Mouse (Mus musculus): ENCODE data around the gene Apol6.
"Not testable (repeated sequence)": the region's sequence is repeated elsewhere in the genome, so short reads cannot be mapped to it uniquely, and the experiment has no call there.

Apol6 gene

DNA sequence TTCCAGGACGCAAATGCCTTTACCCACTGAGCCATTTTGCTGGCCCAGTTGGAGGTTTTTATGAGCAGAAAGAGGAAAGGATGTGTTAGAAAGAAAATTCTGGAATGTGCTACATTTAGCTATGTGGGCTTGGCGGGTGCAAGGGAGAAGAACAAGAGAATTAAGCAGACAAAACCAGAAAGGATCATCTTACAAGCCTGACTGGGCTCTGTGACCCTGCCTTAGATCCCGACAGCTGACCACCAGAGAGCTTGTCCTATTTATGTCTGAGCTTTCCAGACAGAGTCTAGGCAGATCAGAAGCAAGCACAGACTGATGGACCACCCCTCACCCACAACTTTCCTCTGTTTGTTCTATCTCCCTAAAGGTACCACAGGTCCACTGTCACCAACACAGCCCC is 13.3 kb upstream of the Apol6 start:
- DNase-seq (ENCODE audit: low spot score), result no peak

DNA sequence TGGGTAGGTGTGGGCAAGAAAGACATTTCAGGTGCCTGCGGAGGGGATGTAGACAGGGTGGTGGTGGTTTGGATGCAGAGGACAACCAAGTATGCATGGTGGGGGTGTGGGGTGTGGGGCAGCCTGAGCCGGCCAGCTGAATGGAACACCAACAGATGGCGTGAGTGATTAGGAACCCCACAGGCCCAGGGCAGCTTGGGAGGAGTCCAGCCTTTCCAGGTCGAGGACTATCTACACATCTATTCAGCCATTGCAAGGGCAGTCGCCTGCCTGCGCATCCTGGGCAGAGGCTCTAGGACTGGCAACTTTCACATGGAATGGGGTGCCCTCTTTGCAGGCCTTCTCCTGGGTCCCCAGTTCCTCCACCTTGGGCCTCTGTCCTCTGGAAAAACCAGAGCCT is 10.0 kb upstream of the Apol6 start:
- DNase-seq (ENCODE audit: low spot score), result no peak

DNA sequence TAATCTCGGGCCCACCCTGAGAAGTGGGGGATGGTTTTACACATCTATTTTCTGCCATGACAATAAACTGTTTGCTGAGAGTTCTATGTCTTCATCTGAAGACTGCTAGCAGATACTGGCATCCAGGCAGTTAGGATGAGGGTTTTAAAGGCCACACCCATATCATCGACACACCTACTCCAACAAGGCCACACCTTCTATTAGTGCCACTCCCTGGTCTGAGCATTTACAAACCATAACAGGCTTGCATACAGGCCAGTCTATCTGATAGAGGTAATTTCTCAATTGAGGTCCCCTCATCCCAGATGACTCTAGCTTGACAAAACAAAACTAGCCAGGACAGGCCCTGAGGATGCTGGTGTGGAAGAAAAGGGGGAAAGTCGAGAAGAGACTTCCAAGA is 8.9 kb upstream of the Apol6 start:
- DNase-seq (ENCODE audit: low spot score), result no peak

DNA sequence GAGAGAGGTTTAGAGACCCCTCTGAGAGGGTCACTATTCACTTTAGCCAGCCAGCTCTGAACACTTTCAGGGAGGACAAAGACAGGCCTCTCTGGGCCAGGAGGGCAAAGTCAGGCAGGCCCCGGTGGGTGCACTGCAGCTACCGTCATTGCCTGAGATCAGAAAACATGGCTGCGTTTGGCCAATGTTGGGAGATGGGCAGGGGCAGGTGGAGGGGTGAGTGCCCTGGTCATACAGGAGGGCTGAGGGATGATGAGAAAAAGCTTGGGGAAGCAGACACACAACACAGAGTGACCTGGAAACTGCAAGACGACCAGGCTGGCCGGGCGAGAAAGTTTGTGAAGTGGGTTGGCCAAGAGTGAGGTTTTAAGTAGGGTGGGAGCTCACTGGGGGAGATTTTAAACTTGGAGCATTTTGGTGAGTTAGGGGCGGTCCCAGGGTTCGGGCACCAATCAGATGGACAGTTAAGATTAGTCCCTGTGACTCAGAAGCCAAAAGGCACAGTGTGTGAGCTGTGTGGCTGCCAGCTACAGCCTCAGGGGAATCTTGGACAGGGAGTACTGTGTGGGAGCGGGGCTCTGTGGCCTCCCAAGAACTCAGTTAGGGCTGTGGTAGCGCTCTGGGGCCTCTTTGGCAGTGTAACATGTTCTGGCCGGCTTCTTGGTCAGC is 8.1 kb upstream of the Apol6 start:
- DNase-seq (ENCODE audit: low spot score), result no peak

DNA sequence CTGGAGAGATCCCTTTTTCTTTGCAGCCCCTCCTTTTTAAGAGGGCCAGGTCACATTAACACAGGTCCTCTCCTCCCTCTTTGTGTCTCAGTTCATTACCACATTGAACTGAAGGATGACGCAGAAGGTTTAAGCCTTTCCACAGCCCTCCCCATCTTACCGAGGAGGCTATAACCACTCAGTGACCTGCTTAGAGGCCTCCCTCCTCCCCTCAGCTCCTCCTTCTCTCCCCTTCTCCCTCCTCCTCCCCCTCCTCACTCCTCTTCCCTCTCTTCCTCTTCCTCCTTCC is 7.6 kb upstream of the Apol6 start:
- DNase-seq (ENCODE audit: low spot score), result no peak

DNA sequence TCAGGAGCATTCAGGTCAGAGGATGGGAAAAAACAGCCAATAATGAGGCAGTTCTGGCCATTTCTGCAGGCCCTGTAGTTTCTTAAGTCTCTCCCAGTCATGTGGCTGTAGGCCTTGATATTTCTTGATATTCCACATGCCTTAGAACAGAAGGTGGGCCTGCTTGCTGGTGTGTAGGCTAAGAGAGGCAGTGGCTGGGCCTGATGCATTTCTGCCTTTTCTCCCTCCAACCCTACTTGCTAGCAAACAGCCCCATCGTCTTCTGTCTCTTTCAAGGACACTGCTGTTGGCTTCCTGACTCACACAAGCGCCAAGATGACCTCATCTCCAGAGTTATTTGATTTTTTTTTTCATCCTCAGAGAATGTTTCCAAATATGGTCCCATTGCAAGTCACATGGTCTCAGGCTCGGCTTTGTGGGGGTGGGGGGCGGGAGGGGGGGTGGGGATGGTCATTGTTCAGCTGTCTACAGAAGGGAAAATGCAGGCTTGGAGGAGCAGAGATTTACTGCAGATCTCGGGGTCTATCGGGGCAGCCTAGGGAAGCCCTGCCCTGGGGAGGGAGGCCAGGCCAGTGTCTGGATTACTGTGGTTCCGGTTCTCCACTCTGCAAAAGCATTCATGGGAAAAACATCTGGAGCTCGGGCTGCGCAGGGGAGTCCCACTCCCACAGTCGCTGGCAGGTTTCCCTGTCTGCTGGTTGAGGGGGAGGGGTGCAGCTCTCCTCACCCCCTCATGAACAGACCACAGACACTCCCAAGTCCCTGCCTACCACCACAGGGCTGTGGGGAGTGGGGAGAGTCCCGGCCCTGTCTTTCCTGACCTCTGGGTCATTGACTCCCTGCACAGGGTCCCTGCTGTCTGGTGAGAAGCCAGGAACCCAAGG is 7.0 kb upstream of the Apol6 start:
- DNase-seq (ENCODE audit: low spot score), result peak; percentile 61

DNA sequence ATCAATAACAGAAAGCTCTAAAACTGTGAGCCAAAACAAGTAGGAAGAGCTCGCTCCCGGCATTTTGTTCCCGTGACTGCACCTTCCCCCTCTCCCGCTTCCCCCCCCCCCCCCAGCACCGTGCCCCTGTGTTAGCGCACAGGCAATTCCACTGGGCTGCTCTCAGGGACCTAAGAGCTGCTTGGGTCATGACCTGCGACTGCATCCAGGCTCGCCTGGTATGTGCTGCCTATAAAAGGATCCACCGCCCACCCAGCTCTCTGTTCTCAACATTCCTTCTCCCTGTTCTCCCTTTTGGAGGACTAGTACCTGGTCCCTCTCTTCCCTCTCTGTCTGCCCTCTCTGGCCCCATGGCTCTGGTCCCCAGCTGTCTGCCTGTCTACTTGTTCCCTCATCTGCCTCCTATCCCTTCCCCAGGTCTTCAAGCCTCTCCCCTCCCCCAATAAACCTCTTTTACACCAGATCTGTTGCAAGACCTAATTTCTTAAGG is 5.3 kb upstream of the Apol6 start:
- DNase-seq (ENCODE audit: low spot score), result peak; percentile 58

DNA sequence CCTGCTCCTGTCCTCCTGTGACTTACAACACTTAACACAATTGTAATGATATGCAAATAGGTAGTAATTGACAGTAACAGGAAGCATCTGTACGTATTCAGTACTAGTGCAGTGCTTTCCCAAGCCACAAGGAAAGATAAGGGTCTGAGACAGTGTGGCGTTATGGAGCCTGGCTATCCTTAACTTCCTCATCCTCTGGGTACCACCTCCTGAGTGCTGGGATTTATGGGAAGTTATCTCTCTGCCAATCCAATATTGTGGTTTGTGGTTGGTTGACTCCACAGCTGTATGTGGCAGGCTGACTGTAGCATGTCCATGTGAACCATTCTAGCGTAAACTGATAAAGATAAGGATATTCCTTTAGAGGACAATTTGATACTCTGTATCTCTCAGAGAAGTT is 3.7 kb upstream of the Apol6 start:
- no peak for DNase-seq (ENCODE audit: low spot score)

DNA sequence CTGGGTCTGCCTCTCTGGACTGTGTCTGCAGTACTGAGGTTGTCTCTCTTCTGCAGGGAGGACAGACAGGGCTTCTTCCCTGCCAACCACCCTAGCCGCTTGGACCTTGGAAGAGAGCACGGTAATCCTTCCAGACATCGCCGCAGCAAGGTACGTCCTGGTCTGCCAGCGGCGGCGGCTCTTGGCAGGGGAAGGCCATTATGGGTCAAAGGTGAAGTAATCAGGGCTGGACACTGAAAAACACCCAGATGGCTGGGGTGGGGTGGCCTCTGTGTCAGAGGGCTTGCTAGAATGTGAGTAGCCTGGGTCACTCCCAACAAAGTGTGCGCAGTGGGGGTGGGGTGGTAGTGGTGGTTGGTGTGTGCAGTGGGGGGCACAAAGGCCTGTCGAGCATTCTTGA is 1.1 kb downstream of the Apol6 start:
- peak; percentile 62 for DNase-seq (ENCODE audit: low spot score)

DNA sequence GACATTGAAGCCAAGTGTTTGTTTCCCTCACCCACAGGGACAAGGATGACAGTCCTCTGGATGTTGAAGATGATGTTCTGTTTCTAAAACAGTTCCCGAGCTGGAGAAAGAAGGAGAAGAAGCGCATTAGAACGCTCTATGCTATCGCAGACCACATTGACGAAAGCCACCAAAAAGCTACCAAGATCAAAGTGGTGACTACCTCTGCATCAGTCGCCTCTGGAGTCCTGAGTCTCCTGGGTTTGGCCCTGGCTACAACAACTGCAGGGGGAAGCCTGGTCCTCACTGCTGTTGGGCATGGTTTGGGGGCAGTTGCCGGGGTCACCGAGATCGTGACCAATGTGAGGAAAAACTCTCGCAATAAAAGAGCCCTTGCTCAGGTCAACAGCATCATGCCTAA is 6.0 kb downstream of the Apol6 start, which contains the start of gene Mb:
TSS of gene Mb (minus strand) at position 101 of the 400 bp plus-strand sequence.
- no peak for DNase-seq (ENCODE audit: low spot score)

DNA sequence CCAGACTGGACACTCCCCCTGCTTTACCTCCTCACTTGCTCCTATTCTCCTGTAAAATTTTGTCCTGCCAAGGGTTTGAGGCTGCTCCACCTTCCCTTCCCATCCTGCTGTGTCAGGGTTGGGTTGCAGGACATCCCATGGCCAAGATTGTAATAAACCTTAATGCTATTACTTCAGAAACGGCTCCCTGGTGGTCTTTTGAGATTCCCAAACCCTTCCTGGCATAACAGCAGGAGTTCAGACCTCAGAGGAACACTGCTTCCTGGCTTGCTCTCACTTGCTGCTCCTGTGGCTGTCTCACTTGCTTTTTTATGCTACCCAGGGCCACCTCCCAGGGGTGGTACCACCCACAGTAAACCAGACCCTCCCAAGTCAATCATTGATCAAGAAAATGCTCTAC is 7.6 kb downstream of the Apol6 start:
- no peak for DNase-seq (ENCODE audit: low spot score)

DNA sequence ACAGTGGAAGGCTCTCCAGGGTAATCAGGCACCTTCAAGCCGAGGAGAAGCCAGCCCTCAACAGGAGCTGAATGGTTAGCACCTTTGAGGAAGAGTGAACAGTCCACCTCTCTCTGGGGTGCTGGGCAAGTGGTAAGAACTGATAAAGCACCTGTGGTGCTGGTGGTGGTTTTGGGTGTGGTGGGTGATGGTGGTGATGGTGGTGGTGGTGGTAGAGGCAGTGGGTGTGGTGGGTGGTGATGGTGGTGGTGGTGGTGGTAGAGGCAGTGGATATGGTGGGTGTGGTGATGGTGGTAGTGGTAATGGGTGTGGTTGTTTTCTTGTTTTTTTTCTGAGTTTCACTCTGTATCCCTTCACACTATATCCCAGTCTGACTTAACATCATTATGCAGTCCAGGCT is 8.5 kb downstream of the Apol6 start:
- DNase-seq (ENCODE audit: low spot score), result no peak

DNA sequence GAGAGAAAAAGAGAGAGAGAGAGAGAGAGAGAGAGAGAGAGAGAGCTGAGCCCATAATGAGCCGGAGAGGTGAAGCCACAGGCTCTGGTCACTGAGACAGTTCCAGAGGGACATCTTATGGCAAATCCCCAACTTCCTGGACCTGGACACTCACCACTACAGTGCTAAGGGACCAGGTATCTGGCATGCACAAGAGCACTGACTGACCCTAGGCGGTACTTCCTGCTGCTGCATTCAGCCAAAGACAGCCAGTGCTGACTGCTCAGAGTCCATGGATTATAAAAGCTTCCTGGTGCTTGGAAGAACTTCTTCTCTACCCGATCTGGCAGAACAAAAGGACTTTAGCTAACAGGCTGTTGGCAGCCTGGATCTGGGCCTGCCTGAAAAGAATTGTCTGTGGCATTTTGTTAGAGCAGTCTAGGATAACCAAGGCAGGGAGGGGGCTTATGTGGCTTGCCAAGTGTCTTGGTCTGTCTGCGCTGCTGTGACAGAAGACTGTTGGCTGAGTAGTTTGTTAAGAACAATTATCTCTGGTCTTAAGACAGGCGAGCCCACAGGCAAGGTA is 10.2 kb downstream of the Apol6 start:
- no peak for DNase-seq (ENCODE audit: low spot score)

DNA sequence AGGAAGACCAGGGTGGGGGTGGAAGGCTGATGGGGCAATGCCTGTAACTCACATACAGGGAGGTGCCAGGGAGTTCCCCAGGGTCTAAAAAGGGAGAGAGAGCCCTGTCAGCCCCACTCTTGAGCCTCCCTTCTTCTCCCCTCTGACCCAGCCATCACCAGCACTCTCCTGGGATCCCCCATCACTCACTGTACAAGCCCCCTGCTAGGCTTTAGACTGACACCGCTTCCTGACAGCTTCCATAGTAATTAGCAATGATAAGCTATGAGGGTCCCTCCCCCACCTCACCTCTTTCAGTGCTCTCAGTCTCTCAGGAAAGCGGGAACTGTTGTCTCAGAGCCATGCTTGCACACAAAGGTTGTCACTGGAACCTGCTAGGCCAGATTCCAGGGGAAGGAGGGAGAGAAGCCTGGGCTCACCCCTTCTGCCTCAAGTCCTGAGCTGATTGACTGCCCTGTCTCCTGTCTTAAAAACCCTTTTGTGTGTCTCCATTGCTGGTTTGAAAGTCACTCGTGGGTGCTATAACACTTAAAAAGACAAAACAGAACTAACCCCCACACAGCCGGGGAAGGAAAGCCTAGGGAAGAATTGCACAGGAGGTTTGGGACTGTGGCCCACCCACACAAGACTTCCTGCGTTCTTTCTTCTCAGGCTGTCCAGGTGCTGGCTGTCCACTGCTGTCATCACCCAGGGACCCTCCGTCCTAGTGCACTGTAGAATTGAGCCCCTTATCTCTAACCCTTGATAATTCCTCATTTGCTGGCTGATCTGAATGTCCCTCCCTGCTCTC is 11.7 kb downstream of the Apol6 start:
- DNase-seq (ENCODE audit: low spot score), result peak; percentile 72

DNA sequence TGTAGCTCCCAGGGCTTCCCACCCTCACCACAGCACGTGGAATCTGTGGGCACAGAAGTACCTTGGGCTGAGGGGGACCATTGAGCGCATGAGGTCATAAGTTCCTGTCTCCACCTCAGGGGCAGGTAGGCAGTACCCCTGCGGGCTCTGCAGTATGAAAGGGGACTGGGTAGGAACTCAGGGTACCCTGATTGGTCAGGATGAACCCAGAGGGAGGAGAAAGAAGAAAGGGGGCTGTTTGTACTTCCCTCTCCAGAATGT is 12.2 kb downstream of the Apol6 start:
- DNase-seq (ENCODE audit: low spot score), result no peak

DNA sequence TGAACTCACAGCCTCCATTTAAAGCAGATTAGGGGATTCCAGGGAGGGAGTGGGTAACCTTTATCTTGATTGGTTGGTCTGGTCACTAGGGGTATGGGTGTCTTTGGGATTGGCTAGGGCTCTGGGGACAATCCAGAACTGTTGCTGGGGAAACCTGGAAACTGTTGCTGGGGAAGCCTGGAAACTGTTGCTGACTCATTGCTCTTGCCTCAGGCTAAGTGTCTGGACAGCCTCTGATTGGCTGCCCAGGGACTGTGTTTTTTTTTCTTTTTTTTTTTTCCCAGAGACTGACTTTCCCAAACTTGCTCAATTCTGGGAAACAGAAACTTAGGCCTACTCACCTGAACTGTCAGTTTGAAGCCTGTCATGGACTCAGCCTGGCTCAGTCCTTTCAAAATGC is 14.0 kb downstream of the Apol6 start:
- DNase-seq (ENCODE audit: low spot score), result no peak

DNA sequence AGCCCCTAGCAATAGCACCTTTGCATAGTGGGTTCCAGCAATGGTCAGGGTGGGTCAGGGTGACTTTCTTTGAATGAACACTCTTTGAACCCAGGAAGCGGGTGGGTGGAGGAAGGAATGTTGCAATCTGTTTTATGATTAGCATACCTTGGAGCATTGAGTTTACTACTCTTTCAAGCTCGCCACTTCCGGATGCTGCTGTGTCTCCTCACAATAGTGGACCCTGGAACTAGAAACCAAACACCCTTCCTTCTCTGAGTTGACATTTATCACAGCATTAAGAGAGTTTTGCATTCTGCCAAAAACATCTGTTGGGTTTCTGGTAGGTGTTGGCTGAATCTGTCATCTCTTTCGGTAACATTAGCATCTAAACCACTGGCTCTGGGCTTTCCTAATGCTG is 14.9 kb downstream of the Apol6 start:
- not testable (repeated sequence) for DNase-seq (ENCODE audit: low spot score)

DNA sequence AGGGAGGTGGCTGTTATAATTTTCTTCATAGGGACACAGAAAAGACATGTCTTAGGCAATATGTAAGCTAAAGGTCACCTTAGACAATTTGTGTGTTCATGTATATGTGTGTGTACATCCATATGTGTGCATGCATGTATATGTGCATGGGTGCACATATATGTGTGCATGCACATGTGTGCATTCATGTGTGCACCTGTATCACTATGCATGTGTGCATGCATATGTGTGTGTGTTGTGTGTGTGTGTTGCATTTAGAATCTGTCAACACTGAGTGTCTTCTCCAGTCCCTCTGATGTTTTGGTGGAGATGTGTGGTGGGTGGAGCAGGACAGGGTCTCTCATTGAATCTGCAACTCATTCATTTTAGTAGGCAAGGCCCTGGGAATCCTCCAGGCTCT is 18.2 kb downstream of the Apol6 start:
- DNase-seq (ENCODE audit: low spot score), result no peak

DNA sequence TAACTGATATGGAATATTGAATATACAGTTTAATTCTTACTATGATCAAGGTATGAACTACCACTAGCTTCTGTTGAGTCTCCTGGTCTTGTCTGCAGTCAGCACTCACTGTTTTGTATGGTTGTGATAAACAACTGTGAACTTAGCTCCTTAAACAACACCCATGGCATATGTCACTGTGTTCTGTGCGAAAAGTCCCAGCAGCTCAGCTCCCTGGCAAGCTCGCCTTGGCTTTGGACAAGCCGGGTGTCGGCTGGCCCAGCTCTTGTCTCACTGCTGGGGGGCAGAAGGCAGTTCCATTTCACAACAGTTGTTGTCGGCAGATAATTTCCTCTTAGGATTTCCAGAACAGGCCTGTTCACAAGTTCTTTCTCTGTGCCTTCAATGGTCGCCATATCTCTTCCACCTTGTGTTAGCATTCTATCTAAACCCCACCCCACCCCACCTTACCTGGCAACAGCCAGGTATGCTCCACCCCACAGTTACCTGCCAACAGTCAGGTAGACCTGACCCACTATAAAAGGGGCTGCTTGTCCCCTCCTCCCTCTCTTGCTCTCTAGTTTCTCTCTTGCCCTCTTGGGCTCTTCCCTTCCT is 20.8 kb downstream of the Apol6 start:
- DNase-seq (ENCODE audit: low spot score), result no peak

DNA sequence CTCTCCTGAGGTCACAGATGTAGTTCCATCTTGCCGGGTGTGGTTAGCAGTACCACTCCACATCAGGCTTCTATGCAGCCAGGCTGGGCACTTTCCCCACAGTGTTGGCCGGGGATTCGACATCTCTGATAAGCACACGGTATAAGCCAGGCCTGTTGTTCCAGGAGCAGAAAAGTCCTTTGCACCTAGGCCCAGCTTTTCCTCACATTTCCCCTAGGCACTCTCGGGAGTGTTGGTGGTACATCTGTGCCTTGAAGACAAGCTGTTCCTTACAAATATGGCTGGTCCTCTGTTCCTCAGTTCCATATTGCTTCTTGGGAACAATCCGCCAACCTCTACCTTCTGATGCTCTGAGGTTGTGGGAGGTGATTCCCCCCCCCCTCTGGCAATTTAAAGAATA is 21.7 kb downstream of the Apol6 start:
- DNase-seq (ENCODE audit: low spot score), result no peak

DNA sequence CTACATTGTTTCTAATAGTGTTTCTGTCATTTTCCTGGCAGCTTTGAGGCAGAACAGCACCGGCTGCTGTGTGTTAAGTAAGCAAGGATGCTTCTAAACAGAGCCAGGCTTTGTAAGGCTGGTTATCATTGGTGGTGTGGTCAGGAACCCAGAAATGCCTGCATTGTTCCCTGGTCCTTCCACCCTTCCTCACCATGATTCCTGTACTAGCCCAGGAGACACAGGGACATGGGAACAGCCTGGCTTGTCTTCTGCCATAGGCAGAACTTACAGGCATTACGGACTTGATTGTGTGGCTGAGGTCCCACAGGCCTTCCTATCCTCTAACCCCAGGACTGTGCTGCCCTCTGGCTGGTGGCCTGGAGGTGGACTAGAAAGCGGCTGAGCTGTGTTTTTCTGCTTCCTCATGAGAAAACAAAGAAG is 23.9 kb downstream of the Apol6 start:
- no peak for DNase-seq (ENCODE audit: low spot score)

DNA sequence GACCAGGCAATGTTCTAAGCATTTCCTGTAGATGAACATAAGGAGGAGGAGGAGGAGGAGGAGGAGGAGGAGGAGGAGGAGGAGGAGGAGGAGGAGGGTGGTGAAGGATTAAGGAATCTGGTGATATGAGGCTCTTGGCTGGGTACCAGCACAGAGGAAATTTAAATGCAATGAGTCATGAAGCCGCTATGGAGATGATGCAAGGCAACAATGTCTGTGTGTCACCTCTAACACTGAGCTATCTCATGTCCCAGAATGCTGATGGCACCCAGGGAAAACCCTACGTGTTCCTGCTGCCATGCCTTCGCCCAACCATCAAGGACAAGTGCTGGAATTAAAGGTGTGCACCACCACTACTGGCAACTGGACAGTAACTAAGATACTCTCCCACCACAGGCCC is 24.5 kb downstream of the Apol6 start:
- DNase-seq (ENCODE audit: low spot score), result no peak
